Mouse (Mus musculus): ENCODE measurements around the gene Cd274. TPM values are rescaled to one million over a fixed set of nuclear protein-coding genes. Genes with fewer than 3 reads are reported as not detected.

Gene Cd274
- polyA plus RNA-seq, 1 experiment = 1.6 TPM

- H3K27ac ChIP-seq (ENCODE audit: insufficient read depth, low read length) = no peak overlapping the region
- WGBS = 97% methylated on average over 2 of the region's 2 CpGs
- DNase-seq = no peak
- H3K27me3 ChIP-seq (ENCODE audit: control insufficient read depth, insufficient read depth, low read length) = no peaks in the 10 kb centered on the region
- TF ChIP-seq CTCF (IDR thresholded peaks at IDR 0.05; ENCODE audit: borderline replicate concordance, insufficient read depth, low read depth, low read length) = no peak
- no peak for TF ChIP-seq POLR2A (IDR thresholded peaks at IDR 0.05; ENCODE audit: borderline replicate concordance, insufficient read depth, low read length)
- no peaks in the 10 kb centered on the region for H3K4me1 ChIP-seq (ENCODE audit: control insufficient read depth, insufficient read depth, low read length)
- no peak overlapping the region for H3K4me3 ChIP-seq (replicated peaks; ENCODE audit: insufficient read depth, low read depth, low read length)
Observed at GRCm38 (mm10) chr19:29368041-29368440, 786 bp downstream of the Cd274 start.

- no peak for DNase-seq
- Histone ChIP-seq H3K27ac (ENCODE audit: insufficient read depth, low read length) (no peak overlapping the region), H3K4me1 (ENCODE audit: control insufficient read depth, insufficient read depth, low read length) (no peaks in the 10 kb centered on the region), H3K27me3 (ENCODE audit: control insufficient read depth, insufficient read depth, low read length) (no peaks in the 10 kb centered on the region), H3K4me3 (replicated peaks; ENCODE audit: insufficient read depth, low read depth, low read length) (no peak overlapping the region)
- 87% methylated on average over 3 of the region's 3 CpGs for WGBS
- TF ChIP-seq POLR2A (IDR thresholded peaks at IDR 0.05; ENCODE audit: borderline replicate concordance, insufficient read depth, low read length) (no peak), CTCF (IDR thresholded peaks at IDR 0.05; ENCODE audit: borderline replicate concordance, insufficient read depth, low read depth, low read length) (no peak)
Observed at GRCm38 (mm10) chr19:29368671-29369309, 1.5 kb downstream of the Cd274 start.

GRCm38 (mm10) chr19:29370112-29370511 lies 2.9 kb downstream of the Cd274 start:
- WGBS = 56% methylated on average over 12 of the region's 12 CpGs
- Histone ChIP-seq H3K4me3 (replicated peaks; ENCODE audit: insufficient read depth, low read depth, low read length) (no peak overlapping the region), H3K4me1 (ENCODE audit: control insufficient read depth, insufficient read depth, low read length) (no peaks in the 10 kb centered on the region), H3K27me3 (ENCODE audit: control insufficient read depth, insufficient read depth, low read length) (no peaks in the 10 kb centered on the region), H3K27ac (ENCODE audit: insufficient read depth, low read length) (no peak overlapping the region)
- no peak for DNase-seq
- no peak for TF ChIP-seq POLR2A (IDR thresholded peaks at IDR 0.05; ENCODE audit: borderline replicate concordance, insufficient read depth, low read length)
- no peak for TF ChIP-seq CTCF (IDR thresholded peaks at IDR 0.05; ENCODE audit: borderline replicate concordance, insufficient read depth, low read depth, low read length)

GRCm38 (mm10) chr19:29370545-29371283 lies 3.5 kb downstream of the Cd274 start:
- no peak for DNase-seq
- H3K27me3 ChIP-seq (ENCODE audit: control insufficient read depth, insufficient read depth, low read length) = no peaks in the 10 kb centered on the region
- H3K27ac ChIP-seq (ENCODE audit: insufficient read depth, low read length) = no peak overlapping the region
- 92% methylated on average over 7 of the region's 7 CpGs for WGBS
- no peaks in the 10 kb centered on the region for H3K4me1 ChIP-seq (ENCODE audit: control insufficient read depth, insufficient read depth, low read length)
- no peak for TF ChIP-seq POLR2A (IDR thresholded peaks at IDR 0.05; ENCODE audit: borderline replicate concordance, insufficient read depth, low read length)
- no peak for TF ChIP-seq CTCF (IDR thresholded peaks at IDR 0.05; ENCODE audit: borderline replicate concordance, insufficient read depth, low read depth, low read length)
- H3K4me3 ChIP-seq (replicated peaks; ENCODE audit: insufficient read depth, low read depth, low read length) = no peak overlapping the region

GRCm38 (mm10) chr19:29371284-29372081 lies 4.2 kb downstream of the Cd274 start:
- H3K27ac ChIP-seq (ENCODE audit: insufficient read depth, low read length) = no peak overlapping the region
- 76% methylated on average over 18 of the region's 18 CpGs for WGBS
- TF ChIP-seq CTCF (IDR thresholded peaks at IDR 0.05; ENCODE audit: borderline replicate concordance, insufficient read depth, low read depth, low read length) = no peak
- TF ChIP-seq POLR2A (IDR thresholded peaks at IDR 0.05; ENCODE audit: borderline replicate concordance, insufficient read depth, low read length) = no peak

GRCm38 (mm10) chr19:29372138-29372537 lies 4.9 kb downstream of the Cd274 start:
- Histone ChIP-seq H3K27ac (ENCODE audit: insufficient read depth, low read length) (no peak overlapping the region), H3K27me3 (ENCODE audit: control insufficient read depth, insufficient read depth, low read length) (no peaks in the 10 kb centered on the region), H3K4me1 (ENCODE audit: control insufficient read depth, insufficient read depth, low read length) (no peaks in the 10 kb centered on the region), H3K4me3 (replicated peaks; ENCODE audit: insufficient read depth, low read depth, low read length) (no peak overlapping the region)
- no peak for DNase-seq
- WGBS = 57% methylated on average over 4 of the region's 4 CpGs
- no peak for TF ChIP-seq CTCF (IDR thresholded peaks at IDR 0.05; ENCODE audit: borderline replicate concordance, insufficient read depth, low read depth, low read length)

More at GRCm38 (mm10) chr19:29371284-29372081, 4.2 kb downstream of the Cd274 start:
- Histone ChIP-seq H3K27me3 (ENCODE audit: control insufficient read depth, insufficient read depth, low read length) (no peaks in the 10 kb centered on the region), H3K4me1 (ENCODE audit: control insufficient read depth, insufficient read depth, low read length) (no peaks in the 10 kb centered on the region), H3K4me3 (replicated peaks; ENCODE audit: insufficient read depth, low read depth, low read length) (no peak overlapping the region)
- no peak for DNase-seq

GRCm38 (mm10) chr19:29372621-29373020 lies 5.4 kb downstream of the Cd274 start:
- Histone ChIP-seq H3K27ac (ENCODE audit: insufficient read depth, low read length) (no peak overlapping the region), H3K4me1 (ENCODE audit: control insufficient read depth, insufficient read depth, low read length) (no peaks in the 10 kb centered on the region), H3K4me3 (replicated peaks; ENCODE audit: insufficient read depth, low read depth, low read length) (no peak overlapping the region), H3K27me3 (ENCODE audit: control insufficient read depth, insufficient read depth, low read length) (no peaks in the 10 kb centered on the region)
- no peak for DNase-seq
- TF ChIP-seq CTCF (IDR thresholded peaks at IDR 0.05; ENCODE audit: borderline replicate concordance, insufficient read depth, low read depth, low read length) (no peak), POLR2A (IDR thresholded peaks at IDR 0.05; ENCODE audit: borderline replicate concordance, insufficient read depth, low read length) (no peak)
- 82% methylated on average over 3 of the region's 3 CpGs for WGBS

Measured in cerebellum, adult 2 months (tissue).